Mouse (Mus musculus) layer of hippocampus, postnatal 36 days (tissue): ENCODE measurements around the gene Grifin. TPM values are rescaled to one million over a fixed set of nuclear protein-coding genes. Genes with fewer than 3 reads are reported as not detected.
A peak's percentile ranks its signal among the peaks of the same experiment; 100 is the strongest.

Experiments used
- DNase-seq, 2 experiments: peaks; one replicate each; pipeline ENCODE4 v3.0.0; 2022
- total RNA-seq, 2 experiments: library from RNA; stranded (reverse); gene quantifications; 2 replicates each; pipeline ENCODE4 v1.2.3; 2021

Grifin gene
- total RNA-seq: under 1 TPM in 1 of 2 experiments, not detected in 1; 0.62 TPM

GRCm38 (mm10) chr5:140564896-140565295 is at the start of gene Grifin:
Gene Grifin (minus strand): TSS chr5:140565071.
- no peak for DNase-seq

- DNase-seq: no peak
Measured at GRCm38 (mm10) chr5:140614141-140614540, 49.3 kb upstream of the Grifin start.

GRCm38 (mm10) chr5:140612191-140612590 is 47.3 kb upstream of the Grifin start:
- no peak for DNase-seq

GRCm38 (mm10) chr5:140611611-140612185 is 46.8 kb upstream of the Grifin start:
- no peak for DNase-seq

- peak; percentile 68 to 74 for DNase-seq
Measured at GRCm38 (mm10) chr5:140611021-140611583, 46.2 kb upstream of the Grifin start.

- no peak for DNase-seq
Measured at GRCm38 (mm10) chr5:140610273-140611011, 45.6 kb upstream of the Grifin start.

- DNase-seq: peak; percentile 57 to 60
Measured at GRCm38 (mm10) chr5:140609511-140610272, 44.8 kb upstream of the Grifin start.

GRCm38 (mm10) chr5:140608634-140609015 is 43.8 kb upstream of the Grifin start:
- DNase-seq: peak in 1 of 2 experiments; percentile 61

- no peak for DNase-seq
Measured at GRCm38 (mm10) chr5:140607836-140608633, 43.2 kb upstream of the Grifin start.

- peak; percentile 77 to 84 for DNase-seq
Measured at GRCm38 (mm10) chr5:140607001-140607835, 42.3 kb upstream of the Grifin start, which contains the start of gene Lfng. Gene Lfng (plus strand): TSS chr5:140607320.

- no peak for DNase-seq
Measured at GRCm38 (mm10) chr5:140606386-140606785, 41.5 kb upstream of the Grifin start.

- DNase-seq: no peak
Measured at GRCm38 (mm10) chr5:140605228-140605627, 40.4 kb upstream of the Grifin start.

GRCm38 (mm10) chr5:140604386-140604785 is 39.5 kb upstream of the Grifin start:
- no peak for DNase-seq

GRCm38 (mm10) chr5:140602540-140602939 is 37.7 kb upstream of the Grifin start:
- DNase-seq: no peak

- DNase-seq: no peak
Measured at GRCm38 (mm10) chr5:140601712-140602111, 36.8 kb upstream of the Grifin start.

GRCm38 (mm10) chr5:140599939-140600338 is 35.1 kb upstream of the Grifin start:
- no peak for DNase-seq

- no peak for DNase-seq
Measured at GRCm38 (mm10) chr5:140597787-140598186, 32.9 kb upstream of the Grifin start.

- no peak for DNase-seq
Measured at GRCm38 (mm10) chr5:140596927-140597588, 32.2 kb upstream of the Grifin start.

- no peak for DNase-seq
Measured at GRCm38 (mm10) chr5:140596426-140596825, 31.6 kb upstream of the Grifin start.

- no peak for DNase-seq
Measured at GRCm38 (mm10) chr5:140594846-140595245, 30.0 kb upstream of the Grifin start.
